Mouse (Mus musculus): ENCODE results near the gene Gm28048.

The Gm28048 gene

DNA sequence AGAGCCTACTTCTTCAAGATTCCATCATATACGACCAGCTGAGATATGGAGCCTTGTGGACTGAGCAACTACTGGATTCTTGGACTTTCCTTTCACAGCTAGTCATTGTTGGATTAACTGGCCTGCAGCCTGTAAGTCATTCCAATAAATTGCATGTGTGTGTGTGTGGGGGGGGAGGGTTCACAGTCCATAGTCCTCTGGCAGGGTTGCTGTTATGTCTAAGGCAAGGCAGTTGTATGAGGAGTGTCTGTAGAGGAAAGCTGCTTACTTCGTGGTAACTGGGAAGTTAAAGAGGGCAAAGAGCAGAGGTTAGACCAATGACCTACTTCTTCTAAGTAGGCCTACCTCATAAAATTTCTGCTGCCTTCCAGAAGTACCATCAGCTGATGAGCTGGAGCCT, 98.2 kb downstream of the Gm28048 start:
- DNase-seq: no peak

DNA sequence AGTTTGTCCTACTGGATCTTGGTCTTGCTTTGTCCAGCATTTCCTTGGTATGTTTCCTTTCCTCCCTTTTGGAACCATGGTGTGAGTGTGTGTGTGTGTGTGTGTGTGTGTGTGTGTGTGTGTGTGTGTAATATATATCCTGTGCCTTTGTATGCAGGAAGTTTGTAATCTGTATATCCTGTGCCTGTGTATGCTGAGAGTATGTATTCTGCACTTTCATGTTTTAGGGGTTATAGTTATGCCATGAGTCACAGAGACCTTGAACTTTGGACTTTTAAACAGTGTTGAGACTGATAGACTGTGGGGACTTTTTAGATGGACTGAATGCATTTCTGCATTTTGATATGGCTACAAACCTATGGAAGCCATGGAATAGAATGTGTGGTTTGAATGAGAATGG, 99.0 kb downstream of the Gm28048 start:
- DNase-seq: no peak

DNA sequence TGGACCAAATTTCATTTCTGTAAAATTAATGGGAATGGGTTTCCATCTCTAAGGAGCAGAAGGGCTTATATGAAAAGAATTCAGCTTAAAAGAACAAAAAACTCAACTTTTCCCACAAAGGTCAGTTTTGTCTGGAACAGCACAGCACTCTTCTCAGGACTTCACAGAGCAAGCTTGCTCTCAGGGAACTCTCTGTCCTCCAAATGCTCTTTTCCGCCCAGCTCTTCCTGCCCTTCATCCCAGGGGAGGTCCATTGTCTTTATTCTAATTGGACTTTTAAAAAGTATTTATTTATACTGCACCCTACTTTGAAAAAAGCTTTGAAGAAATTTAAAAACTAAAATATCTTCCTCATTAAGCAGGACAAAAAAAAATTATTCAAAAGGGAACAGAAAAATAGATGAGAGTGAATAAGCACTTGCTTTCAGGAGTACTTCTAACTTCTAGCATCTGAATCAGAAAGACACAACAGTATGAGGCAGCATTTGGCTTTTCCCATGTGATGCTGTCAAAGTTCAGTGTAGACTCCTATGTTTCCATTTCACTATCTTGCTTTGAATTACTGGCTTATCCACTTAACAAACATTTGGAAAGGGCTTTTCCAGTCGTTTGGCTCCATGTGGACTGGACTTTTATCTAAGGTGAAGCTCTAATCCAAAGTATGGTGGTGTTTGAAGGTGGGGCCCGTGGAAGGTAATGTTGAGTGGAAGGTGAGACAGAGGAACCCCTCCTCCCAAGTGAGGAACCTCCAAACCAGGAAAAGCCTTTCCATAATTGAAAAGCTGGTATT, 101.3 kb downstream of the Gm28048 start:
- DNase-seq: no peak

DNA sequence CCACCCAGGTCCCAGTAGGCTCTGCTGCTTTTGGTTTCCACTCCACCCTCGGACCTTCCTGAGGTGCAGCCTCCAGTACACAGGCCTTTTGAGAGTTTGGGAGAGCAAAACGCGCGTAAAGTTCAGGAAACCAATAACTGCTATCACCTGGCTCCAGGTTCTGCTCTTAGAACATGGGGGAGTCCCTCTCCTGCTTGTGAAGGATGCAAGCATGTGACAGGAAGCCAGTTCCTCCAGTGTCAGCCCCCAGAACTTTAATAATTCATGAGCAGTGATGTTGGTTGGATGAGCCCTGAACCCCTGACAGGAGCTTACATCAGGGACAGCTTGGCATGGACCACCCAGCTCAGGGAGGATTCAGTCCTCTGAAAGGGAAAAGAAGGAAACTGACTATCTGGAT, 102.2 kb downstream of the Gm28048 start:
- no peak for DNase-seq

DNA sequence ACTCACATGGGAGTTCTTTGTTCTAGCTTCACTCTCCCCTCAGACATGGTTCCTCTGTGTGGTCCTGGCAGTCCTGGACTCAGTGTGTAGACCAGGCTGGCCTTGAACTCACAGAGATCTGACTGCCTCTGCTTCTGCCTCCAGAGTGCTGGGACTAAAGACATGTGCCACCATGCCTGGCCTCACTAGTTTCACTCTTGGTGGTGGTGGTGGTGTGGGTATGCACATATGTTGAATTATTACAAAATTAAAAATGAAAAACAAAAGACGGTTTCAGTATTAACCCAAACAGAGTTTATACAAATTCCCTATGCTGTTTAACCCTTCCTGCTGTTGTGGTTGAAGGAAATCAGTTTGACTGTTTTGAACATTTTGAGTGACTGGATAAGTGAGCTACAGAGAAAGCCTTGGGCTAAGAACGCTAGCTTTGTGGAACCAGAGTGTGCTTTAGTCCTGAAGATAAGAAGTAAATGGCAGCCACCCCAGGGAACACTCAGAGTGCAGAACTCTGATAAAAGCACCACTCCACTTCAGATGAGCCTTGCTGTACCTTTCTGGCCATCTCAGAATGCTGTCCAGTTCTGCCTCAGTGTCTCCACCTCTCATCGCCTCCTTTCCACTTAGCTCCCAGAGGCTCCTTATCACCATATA, 105.1 kb downstream of the Gm28048 start:
- DNase-seq: no peak

DNA sequence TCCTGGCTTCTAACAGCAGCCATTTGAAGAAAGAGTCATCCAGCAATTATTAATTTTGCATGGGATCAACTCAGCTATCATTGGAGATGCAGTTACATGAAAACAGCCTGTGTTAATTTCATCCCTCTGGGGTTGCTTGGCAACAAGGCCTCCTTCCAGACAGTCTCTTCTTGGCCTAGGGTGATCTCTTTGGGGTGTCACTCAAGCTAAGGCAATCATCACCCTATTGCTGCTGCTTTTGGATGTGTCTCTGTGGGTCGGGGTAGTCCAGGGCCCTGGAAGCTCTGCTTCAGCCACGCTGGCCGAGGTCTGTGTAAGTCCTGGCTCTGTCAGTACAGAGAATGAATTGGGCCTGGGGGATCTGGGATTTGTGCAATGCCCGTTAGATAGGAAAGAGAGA, 106.6 kb downstream of the Gm28048 start:
- no peak for DNase-seq

DNA sequence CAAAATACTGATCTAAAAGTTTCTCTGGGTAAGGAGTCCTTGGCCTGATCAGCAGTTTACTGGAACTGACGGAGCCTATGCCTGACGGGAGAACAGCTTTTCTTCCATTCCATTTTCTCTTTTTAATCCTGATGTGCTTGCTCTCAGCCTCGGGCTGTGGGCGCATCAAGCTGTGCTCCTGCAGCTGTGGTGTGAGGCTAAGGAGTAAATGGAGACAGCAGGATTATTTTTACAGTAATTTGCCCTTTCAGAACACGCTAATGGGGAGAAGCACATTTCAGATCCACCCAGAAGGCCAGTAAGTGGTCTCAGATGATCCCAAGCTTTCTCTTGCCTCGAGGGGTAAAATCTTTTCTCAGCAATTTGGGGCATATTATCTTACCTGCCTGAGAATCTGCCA, 107.1 kb downstream of the Gm28048 start:
- DNase-seq: no peak

DNA sequence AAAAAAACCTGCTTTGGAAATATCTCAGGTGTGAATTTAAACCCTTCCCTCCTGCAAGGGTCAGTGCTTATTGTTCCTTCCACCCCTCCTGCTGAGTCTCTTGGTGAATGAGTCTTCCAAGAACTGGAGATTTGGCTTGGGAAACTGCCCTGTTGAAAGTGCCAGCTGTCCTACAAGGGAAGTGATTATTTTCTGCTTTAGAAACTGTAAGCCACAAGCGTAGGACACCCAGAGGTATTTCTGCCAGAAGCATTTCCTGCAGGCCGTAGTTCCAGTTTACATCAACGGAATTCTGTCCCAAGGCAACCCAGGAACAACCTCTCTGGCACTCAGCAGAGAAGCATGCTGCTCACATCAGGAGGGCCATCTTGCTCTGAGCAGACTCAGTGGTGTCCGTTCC, 108.5 kb downstream of the Gm28048 start:
- DNase-seq: no peak

DNA sequence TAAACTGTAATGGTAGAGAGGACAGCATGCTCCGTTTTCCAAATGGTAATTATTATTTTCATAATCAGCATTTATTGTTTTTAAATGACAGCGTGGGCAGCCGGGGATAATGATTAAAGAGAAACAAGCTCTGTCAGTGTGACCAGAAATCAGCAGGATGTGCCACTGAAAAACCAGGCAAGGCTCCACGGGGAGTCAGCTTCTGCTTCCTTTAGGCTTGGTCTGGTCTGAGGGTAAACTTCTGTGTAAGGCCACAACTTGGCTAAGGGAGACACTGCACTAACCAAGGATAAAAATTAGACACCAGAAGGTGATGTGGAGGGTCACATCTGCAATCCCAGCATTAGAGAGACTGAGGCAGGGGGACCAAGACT, 109.6 kb downstream of the Gm28048 start:
- no peak for DNase-seq

DNA sequence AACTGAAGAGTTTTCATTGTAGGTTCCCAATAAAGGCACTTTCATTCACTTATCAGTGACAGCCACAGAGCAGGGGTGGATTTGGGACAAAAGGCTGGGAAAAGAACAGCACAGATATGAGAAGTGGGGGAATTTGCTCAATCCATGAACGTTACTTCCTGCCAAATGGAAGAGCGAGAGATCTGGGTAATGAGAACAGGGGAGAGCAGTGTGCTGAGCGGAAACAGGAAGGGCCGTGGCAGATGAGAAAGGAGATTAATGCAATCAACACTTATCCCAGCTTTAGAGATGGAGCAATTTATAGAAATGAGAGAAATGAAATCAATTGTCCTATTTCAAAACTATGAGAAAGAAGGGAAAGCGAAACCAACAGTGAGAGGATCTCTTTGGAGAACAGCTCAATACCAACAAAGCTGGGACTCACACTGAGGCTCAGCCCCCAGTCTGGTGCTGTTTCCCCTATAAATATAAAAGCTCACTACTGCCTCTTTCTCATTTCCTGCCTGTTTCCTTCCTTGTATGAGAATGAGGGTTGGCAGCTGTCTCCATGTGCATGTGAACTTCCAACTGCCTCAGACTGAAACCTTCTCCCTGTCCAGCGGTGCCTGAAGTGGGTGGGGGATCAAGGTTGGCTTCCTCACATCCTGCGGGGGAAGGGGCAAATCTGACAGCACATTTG, 110.1 kb downstream of the Gm28048 start:
- peak; percentile 37 for DNase-seq

DNA sequence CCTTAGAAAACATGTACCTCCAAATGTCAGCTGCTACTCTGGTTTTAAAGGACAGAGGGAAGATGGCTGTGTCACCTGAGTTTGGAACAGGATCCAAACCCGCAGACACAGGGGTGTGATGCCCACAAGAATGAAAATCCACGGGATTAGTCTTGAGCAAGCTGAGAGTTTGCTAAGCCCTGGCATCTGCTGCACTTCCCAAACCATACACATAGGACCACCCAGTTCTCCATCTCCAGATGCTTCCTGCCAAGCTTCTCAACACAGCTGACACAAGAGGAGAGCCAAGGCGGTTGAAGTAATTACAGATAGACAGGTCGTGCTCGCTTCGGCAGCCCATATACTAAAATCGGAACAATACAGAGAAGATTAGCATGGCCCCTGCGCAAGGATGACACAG, 113.3 kb downstream of the Gm28048 start:
- no peak for DNase-seq

DNA sequence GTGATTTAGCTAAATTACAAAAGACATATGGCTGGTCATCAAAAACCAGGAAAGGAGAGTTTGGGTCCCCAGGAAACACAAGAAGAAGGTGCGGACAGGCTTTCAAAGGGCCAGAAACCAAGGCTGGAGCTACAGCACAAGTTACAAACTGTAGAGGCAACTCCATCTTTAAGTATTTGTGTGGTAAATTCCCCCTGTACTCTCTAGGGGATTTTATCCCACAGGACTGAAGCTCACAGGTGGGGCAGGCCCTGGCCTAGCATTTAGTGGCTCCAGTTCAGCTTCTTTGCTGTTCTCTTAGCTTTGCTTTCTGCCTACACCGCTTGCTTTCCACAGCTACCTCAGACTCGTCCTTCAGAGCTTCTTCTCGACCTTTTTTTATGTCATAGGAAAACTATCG, 114.2 kb downstream of the Gm28048 start:
- no peak for DNase-seq

DNA sequence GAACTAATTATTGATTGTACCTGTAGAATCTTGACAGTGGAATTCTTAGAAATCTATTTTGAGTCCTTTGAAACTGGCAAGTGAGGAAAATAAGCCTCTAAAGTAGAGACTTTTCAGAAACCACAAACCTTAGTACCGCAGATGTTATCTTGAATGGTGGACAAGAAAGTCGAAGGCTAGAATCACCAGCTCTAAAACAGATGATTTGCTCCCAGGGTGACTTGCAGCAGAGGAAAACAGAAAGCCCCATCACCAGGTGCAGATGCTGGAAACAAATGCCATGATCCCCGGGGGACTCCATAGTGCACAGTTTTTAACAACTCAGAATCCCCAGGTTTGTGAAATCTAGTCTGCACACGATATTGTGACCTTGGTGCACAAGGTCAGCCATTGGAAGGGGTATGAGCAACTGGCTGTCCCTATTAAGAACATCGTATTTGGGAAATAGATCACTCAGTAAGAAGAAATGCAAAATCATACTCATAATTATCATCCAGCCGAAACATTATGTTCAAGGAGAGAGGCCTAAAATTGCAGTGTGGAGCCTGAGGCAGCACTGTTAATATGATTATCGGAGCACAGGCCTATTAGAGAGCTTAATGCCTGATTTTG, 116.1 kb downstream of the Gm28048 start:
- no peak for DNase-seq

DNA sequence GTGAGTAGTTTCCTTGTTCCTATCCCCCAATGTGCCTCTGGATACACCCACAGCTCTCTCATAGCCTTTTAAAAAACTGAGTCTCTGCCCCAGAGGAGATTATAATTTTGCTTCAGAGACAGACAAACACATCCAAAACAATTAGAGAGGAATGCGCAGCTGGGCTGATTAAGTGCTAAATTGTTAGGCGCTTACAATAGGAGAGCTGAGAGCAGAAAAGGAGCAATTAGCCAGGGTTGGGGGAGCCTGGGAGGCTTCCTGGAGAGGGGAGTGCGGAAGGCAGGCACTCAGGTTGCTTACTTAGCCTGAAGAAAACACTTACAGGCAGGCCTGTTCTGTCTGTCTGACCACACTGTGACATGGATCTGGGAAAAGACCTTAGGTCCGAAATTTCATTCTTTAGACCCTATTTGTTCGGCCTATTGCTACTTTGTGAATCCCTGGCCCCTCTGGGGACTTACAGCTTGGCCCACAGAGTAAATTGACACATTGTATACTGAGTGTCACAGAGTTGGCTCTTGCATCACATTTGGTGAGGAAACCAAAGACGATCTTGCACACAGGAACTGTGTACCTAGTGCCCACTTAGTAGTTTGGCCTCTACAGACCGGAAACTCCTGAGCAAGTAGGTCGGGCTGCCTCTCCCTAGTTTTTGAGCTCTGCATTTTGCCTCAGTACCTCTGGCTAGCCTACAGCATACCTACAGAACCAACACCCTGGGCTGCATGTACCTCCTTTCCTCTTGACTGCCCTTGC, 117.4 kb downstream of the Gm28048 start:
- DNase-seq: no peak

DNA sequence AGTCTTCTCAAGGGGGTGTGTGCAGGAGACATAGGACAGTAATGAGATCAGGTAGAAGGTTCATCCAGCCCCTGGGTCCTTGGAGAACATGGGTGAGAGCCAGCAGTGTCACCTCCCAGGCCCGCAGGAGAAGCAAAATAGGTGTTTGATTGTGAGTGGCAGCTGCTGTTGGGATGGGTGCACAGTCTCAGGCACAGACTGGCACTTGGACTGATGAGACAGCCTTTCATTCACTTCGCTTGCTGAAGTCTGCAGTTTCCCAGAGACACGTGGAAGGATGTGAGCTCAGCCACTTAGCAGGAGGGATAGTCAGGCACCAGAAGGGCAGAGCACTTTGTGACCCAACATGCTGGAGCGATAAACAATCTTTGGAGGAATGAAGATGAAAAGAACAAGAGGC, 118.3 kb downstream of the Gm28048 start:
- DNase-seq: no peak

DNA sequence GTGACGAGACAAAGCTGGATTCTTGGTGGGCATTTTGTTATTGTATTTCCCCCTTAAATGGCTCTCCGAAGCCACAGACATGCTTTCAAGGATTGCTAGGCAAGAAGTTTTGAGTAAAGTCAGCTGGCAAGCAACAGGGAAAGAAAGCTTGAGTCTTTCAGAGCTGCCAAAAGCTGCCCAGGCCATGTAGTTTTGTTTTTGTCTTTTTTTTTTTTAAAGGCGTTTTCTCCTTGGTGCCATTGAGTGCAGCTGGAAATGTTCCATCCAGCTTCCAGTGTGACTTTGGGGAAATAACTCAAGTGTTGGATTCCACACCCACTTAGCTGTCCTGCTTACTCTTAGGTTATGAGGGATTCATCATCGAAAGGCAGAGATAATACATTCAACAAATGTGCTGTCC, 120.6 kb downstream of the Gm28048 start:
- no peak for DNase-seq

DNA sequence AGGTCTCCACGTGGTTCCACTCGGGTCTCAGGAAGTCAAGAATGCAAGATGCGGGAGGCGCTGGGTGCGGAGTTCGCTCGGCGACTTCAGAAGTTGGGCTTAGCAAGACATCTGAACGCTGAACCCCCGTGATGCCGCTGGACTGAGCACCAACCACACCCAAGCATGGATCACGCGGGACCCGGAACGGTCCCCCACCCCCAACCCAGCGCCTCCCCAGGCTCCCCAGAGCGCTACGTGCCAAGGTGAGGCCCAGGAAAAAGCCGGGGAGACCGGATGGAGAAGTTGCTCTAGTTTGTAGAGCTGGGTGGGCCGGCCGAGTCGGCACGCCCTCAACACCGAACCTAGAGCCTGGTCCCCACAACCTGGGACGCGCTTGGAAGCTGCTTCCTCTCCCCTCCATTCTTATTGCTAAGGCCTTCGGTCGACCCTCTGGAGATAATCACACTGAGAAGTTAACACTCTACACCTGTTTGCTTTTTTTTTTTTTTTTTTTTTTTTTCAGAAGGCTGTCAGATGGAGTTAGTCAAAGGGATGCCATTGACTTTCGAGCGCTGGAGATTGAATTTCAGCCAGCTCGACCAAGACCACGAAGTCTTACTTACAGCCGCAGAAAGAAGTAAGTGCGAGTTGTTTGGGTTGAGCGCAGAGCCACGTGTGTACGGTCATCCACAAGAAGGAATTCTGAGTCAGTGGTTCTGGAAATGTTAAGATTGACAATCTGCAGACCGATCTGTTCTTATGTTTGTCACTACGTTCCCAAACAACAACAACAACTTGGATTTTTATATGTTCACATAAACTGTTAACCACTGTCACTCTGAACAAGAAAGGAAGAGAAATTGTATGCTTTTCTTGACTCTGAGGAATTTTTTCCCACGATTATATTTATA, 121.3 kb downstream of the Gm28048 start, which contains the start of gene B3gnt2:
TSS of gene B3gnt2 (minus strand) at position 627 of the 893 bp plus-strand sequence.
- DNase-seq: peak; percentile 70

DNA sequence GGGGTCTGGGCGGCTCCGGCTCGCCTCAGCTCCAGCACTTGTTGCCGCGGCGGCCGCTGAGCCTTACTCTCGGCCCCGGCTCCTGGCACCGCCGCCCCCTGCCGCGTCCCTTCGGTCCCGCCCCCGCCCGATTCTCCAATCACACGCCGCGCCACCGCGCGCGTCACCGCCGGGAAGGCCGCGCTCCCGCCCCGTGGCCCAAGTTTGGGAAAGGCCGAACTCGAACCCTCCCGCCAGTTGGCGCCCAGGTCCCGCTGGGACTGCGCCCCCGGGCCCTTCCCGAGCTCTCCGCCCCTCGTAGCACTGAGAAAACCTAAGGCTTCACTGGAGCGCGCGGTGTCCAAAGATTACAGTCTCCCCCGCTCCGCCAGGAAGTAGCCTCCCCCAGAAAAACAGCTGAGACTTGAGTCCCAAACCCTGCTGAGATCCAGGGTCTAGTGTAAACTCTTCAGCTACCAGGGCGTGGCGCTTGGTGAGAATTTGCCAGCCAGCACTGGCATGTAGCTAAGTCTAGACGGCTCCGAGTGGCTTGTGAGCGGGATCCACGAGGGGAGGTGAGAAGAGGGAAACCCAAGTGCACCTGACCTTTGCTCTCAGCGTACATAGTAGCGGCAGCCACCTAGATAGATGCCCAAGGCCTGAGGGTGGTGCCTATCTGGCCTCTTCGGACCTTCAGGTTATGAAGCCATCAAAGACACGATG, 122.1 kb downstream of the Gm28048 start:
- peak; percentile 90 for DNase-seq

DNA sequence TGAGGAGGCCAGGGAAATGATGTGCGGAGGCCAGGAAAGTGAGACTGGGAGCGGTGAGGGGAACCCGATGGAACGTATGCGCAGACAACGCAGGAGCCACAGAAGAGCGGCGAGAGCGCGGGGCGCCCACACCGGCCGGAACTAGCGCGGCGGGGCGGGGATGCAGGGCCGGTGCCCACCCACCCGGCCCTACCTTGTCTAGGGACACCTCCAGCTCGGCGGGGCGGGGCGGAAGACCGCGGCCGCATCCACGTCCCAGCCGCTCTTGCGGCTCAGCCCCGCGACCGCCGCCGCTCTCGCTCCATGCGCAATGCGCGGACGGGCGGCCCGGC, 122.6 kb downstream of the Gm28048 start:
- DNase-seq: no peak

DNA sequence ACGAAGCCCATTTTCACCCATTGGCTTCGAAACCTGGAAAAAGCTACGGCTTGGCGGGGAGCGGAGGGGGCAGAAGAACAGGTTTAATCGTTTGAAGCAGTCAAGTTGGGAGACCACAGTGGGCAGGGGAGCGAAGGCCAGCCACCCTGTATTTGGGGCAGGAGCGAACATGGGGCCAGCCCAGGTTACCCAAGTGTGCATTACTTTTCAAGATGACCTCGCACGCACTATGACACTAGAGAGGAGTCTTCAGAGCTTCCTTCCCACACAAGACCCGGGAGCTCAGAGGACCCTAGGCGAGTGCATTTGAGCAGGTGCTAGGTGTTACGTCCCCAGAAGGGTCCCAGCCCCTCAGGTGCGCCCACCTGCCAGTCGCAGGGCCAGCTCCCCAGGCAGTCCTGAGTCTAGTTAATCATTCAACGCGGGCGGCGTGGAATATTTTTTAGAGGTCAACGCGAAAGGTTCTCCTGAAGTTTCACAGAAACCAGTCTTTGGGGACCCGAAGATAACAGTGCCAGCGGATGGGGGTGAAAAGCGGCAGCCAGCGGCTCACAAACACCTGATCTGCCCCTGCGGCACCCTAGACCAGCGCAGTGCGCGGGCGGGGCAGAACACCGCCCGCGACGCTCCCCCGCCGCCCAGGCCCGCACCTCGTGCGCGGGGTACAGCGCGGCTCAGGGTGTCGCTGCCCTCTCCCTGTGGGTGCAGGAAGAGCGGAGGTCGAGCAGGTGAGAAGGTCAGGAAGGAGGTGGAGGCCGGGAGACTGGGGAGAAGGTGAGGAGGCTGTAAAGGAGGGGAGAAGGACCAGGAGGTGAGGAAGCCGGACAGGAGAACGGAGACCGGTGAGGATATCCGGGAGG, 123.2 kb downstream of the Gm28048 start:
- peak; percentile 69 for DNase-seq

All from thymus, postnatal 25 days (tissue).